Mouse (Mus musculus) midbrain, embryonic 16.5 days (tissue): Measurements from ENCODE around the gene Il12rb2. TPM values are rescaled to one million over a fixed set of nuclear protein-coding genes. Genes with fewer than 3 reads are reported as not detected.
A peak's percentile ranks its signal among the peaks of the same experiment; 100 is the strongest.

Source experiments
- ATAC-seq: fragments of 200-750 bp; cut with Nextera tagmentation; 2 replicates; pipeline ENCODE4 v1.8.0; 2017; ENCODE audit warnings: moderate TSS enrichment
- H3K27ac ChIP-seq: fragments of 300-500 bp; sonication (generic); 2 replicates; pipeline ENCODE4 v1.5.1; 2014; ENCODE audit warnings: mild to moderate bottlenecking, low read length, mixed read lengths
- H3K27me3 ChIP-seq: fragments of 300-500 bp; sonication (generic); 2 replicates; pipeline ENCODE4 v1.6.1; 2014; ENCODE audit warnings: low read depth, low read length, mixed read lengths; ENCODE audit not compliant: control insufficient read depth, insufficient read depth
- H3K36me3 ChIP-seq: fragments of 300-500 bp; sonication (generic); 2 replicates; pipeline ENCODE4 v1.6.1; 2014; ENCODE audit warnings: mild to moderate bottlenecking, low read length, moderate library complexity, mixed read lengths; ENCODE audit not compliant: control insufficient read depth, insufficient read depth
- H3K4me1 ChIP-seq: fragments of 300-500 bp; sonication (generic); 2 replicates; pipeline ENCODE4 v1.6.1; 2014; ENCODE audit warnings: mild to moderate bottlenecking, low read length, mixed read lengths; ENCODE audit not compliant: control insufficient read depth, insufficient read depth
- H3K4me2 ChIP-seq: fragments of 300-500 bp; sonication (generic); 2 replicates; pipeline ENCODE4 v1.6.1; 2014; ENCODE audit warnings: mild to moderate bottlenecking, low read length, mixed read lengths
- H3K4me3 ChIP-seq: fragments of 300-500 bp; sonication (generic); 2 replicates; pipeline ENCODE4 v1.5.1; 2014; ENCODE audit warnings: low read depth, mild to moderate bottlenecking, low read length, moderate library complexity, mixed read lengths
- H3K9ac ChIP-seq: fragments of 300-500 bp; sonication (generic); 2 replicates; pipeline ENCODE4 v1.6.1; 2014; ENCODE audit warnings: low read depth, low read length, mixed read lengths
- H3K9me3 ChIP-seq: fragments of 300-500 bp; sonication (generic); replicated peaks from 2 replicates; pipeline ENCODE4 v1.6.1; 2014; ENCODE audit warnings: mild to moderate bottlenecking, low read length, mixed read lengths; ENCODE audit not compliant: control insufficient read depth, poor library complexity, severe bottlenecking
- WGBS: fragments of 180-500 bp; shearing (Covaris S2); extraction: QIAGEN DNeasy Blood & Tissue Kit; methylation state at CpG from one replicate; pipeline ENCODE4 v1.1.7; 2014; 5-methylcytosine and 5-hydroxymethylcytosine counted together
- polyA plus RNA-seq: library from polyadenylated mRNA; unstranded; fragments of >200 nt; fragmentation: Nextera tagmentation; extraction: Ambion mirVana; gene quantifications from 2 replicates; pipeline ENCODE4 v1.2.1, GENCODE M21; 2015

Gene Il12rb2
- polyA plus RNA-seq, 1 experiment from 2014 or later, result 0.15 TPM

DNA sequence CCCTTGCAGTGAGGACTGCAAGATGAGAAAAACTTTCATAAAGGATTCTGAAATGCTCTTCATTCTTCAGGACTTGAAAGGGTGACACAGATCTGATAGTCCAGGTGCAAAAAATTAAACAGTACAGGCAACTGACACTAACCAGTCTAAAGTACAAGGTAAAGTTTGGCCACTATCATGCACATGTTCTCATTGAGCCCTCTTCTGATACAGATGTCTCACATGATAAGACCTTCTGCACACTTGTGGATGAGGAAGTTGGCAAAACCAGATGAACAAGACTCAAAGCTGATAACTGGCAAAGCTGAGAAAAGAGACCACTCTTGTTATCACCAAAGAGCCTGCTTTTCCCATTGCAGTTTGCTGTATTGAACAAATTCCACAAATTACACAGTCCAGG, 38.0 kb downstream of the Il12rb2 start:
- H3K9ac ChIP-seq, result no peak overlapping the region
- no peaks in the 10 kb centered on the region for H3K36me3 ChIP-seq
- no peak for ATAC-seq
- no peak overlapping the region for H3K4me2 ChIP-seq
- H3K27ac ChIP-seq, result no peak overlapping the region
- no peaks in the 10 kb centered on the region for H3K27me3 ChIP-seq
- H3K9me3 ChIP-seq, result no peaks in the 10 kb centered on the region
- H3K4me3 ChIP-seq, result no peak overlapping the region
- H3K4me1 ChIP-seq, result no peaks in the 10 kb centered on the region

DNA sequence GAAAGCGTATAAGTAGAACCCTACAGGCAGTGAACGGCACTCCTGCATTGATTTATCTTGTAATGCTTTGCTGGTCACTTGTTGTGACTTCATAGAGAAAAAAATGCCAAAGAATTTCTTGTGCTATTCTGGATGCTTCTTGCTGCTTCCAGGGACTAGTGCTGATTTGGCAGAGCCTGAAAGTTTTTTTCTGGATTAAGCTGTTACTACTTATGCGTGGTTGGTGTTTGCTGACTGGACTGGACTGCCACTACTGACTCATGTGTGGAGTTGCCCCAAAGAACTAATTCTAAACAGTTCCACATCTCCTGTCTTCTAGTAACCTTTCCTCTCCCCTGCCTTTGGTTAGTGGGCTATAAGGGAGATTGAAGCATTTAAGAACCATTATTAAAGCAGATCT, 52.2 kb downstream of the Il12rb2 start:
- H3K27me3 ChIP-seq, result no peaks in the 10 kb centered on the region
- WGBS, result 90% methylated on average over 3 of the region's 3 CpGs
- H3K27ac ChIP-seq, result no peak overlapping the region
- H3K36me3 ChIP-seq, result no peaks in the 10 kb centered on the region
- ATAC-seq, result no peak
- H3K4me3 ChIP-seq, result no peak overlapping the region
- no peak overlapping the region for H3K9ac ChIP-seq
- H3K4me1 ChIP-seq, result no peaks in the 10 kb centered on the region
- H3K4me2 ChIP-seq, result no peak overlapping the region
- no peaks in the 10 kb centered on the region for H3K9me3 ChIP-seq

DNA sequence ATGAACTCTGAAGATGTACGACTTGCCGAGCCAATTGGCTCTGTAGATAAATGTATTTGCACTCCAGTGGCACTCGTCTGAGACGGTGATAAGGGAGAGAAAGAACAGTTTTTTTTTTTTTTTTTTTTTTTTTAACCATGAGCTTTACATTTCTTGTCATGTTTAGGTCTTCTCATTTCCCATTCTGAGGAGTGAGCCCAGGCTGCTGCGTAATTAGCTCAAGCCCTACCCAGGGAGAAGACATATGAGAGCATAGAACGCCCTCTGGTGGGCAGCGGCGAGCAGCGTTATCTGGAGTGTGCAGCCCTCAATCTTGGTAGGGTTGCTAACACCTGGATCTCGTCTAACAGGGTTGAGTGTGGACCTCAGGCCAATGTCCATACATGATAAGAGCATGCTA, 57.5 kb downstream of the Il12rb2 start:
- Histone ChIP-seq H3K36me3 (no peaks in the 10 kb centered on the region), H3K27ac (no peak overlapping the region), H3K9me3 (no peaks in the 10 kb centered on the region), H3K9ac (no peak overlapping the region), H3K27me3 (no peaks in the 10 kb centered on the region), H3K4me2 (no peak overlapping the region), H3K4me1 (no peaks in the 10 kb centered on the region), H3K4me3 (no peak overlapping the region)
- peak; percentile 79 for ATAC-seq
- 28% methylated on average over 10 of the region's 10 CpGs for WGBS

DNA sequence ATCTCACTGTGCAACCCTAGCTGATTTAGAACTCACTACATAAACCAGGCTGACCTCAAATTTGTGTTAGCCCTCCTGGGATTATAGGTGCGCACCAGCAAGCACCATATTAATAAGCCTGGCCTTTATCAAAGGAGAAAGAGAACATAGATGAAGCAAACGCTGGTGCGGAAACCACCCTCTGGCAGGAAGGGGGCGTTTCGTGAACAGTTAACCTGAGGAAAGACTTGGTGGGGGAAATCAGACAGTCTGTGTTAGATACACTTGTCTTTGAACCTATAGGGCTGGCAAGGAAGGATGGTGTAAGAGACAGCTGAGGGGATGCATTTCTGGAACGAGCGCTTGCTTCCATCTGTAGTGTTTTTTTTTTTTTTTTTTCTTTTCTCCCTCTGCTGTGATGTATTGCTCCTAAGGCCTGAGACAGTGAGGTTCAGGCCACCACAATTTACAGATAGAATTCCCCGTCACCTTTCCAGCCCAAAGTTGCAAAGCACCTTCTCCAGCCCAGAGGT, 58.1 kb downstream of the Il12rb2 start:
- H3K9ac ChIP-seq, result no peak overlapping the region
- H3K4me2 ChIP-seq, result no peak overlapping the region
- 81% methylated on average over 8 of the region's 8 CpGs for WGBS
- H3K36me3 ChIP-seq, result no peaks in the 10 kb centered on the region
- no peak for ATAC-seq
- H3K9me3 ChIP-seq, result no peaks in the 10 kb centered on the region
- H3K27ac ChIP-seq, result no peak overlapping the region
- no peaks in the 10 kb centered on the region for H3K27me3 ChIP-seq
- no peaks in the 10 kb centered on the region for H3K4me1 ChIP-seq
- no peak overlapping the region for H3K4me3 ChIP-seq

DNA sequence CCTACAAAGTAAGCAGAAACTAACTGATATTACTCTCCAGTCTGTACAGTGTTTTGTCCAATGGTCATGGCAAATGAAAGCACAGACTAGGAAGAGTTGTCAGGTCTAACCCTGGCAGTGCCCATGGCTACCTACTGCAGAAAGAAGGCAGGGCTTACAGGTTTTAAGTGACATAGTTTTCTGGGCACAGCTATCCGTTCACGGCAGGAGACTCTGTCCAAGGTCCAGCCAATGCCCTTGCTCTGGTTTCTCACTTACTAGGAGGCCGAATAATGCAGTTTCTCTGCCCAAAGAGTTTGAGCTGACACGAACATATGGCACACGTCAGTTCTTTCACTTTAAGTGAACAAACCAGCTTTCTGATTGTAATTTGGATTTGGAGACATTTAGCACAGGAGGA, 58.9 kb downstream of the Il12rb2 start:
- Histone ChIP-seq H3K4me2 (no peak overlapping the region), H3K36me3 (no peaks in the 10 kb centered on the region), H3K27me3 (no peaks in the 10 kb centered on the region), H3K27ac (no peak overlapping the region), H3K4me3 (no peak overlapping the region), H3K4me1 (no peaks in the 10 kb centered on the region), H3K9ac (no peak overlapping the region), H3K9me3 (no peaks in the 10 kb centered on the region)
- 76% methylated on average over 5 of the region's 5 CpGs for WGBS
- ATAC-seq, result no peak

DNA sequence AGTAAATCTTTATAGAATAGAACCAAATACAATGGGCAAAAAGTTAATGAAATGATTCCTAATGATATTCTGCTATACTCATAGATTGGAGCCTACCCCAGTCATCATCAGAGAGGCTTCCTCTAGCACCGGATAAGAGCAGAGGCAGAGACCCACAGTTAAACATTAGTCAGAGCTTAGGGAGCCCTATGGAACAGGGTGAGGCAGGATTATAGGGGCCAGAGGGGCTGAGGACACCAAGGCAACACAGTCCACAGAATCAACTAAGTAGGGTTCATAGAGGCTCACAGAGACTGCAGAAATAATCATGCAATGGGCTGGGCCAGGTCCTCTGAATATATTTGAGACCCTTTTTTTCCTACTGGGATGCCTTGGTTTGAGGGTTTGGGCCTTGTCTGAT, 61.3 kb downstream of the Il12rb2 start:
- Histone ChIP-seq H3K4me2 (no peak overlapping the region), H3K27me3 (no peaks in the 10 kb centered on the region), H3K9me3 (no peaks in the 10 kb centered on the region), H3K27ac (no peak overlapping the region), H3K4me1 (no peaks in the 10 kb centered on the region), H3K9ac (no peak overlapping the region), H3K36me3 (no peaks in the 10 kb centered on the region), H3K4me3 (no peak overlapping the region)
- no peak for ATAC-seq
- WGBS, result 76% methylated on average over 1 of the region's 1 CpGs

DNA sequence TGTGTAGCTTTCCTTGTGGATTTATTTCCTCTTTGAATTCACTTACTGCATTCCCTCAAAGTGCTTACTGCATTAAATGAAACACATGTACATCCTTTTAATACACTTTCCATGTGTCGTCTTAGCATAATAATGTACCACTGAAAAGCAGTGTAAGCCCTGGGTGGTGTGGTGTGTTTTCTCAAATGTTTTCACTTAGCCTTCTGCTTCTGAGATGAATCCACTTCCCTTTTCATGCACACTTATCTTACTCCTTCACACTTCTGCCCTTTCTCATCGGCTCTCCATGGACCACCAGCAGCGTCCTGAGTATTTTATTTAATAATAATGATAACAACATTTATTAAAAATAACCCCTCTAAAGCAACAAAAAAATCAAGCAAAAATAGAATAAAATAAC, 66.2 kb downstream of the Il12rb2 start:
- Histone ChIP-seq H3K4me3 (no peak overlapping the region), H3K4me1 (no peaks in the 10 kb centered on the region), H3K36me3 (no peaks in the 10 kb centered on the region), H3K9ac (no peak overlapping the region), H3K9me3 (no peaks in the 10 kb centered on the region), H3K4me2 (no peak overlapping the region), H3K27ac (no peak overlapping the region), H3K27me3 (no peaks in the 10 kb centered on the region)
- 86% methylated on average over 3 of the region's 3 CpGs for WGBS
- ATAC-seq, result no peak

DNA sequence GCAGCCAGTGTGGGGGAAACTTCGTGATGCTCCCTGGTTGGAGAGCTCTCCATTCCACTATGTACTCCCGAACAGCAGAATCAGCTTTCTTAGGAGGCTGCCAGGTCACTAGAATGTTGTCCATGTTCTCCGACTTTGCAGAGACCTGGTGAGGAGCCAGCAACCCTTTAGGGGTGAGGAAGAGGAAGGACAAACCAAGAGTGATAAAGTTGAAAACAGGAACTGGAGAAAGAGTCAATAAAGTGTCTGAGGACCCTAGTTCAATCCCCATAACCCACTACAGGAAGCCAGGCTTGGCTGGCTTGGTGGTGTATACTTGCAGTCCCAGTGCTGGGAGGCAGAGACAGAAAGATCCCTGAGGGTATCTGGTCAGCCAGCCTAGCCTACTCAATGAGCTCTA, 67.0 kb downstream of the Il12rb2 start:
- H3K4me2 ChIP-seq, result no peak overlapping the region
- H3K27me3 ChIP-seq, result no peaks in the 10 kb centered on the region
- no peaks in the 10 kb centered on the region for H3K4me1 ChIP-seq
- no peaks in the 10 kb centered on the region for H3K36me3 ChIP-seq
- no peak overlapping the region for H3K27ac ChIP-seq
- no peak overlapping the region for H3K9ac ChIP-seq
- no peak overlapping the region for H3K4me3 ChIP-seq
- H3K9me3 ChIP-seq, result no peaks in the 10 kb centered on the region
- no peak for ATAC-seq
- WGBS, result 86% methylated on average over 3 of the region's 3 CpGs

DNA sequence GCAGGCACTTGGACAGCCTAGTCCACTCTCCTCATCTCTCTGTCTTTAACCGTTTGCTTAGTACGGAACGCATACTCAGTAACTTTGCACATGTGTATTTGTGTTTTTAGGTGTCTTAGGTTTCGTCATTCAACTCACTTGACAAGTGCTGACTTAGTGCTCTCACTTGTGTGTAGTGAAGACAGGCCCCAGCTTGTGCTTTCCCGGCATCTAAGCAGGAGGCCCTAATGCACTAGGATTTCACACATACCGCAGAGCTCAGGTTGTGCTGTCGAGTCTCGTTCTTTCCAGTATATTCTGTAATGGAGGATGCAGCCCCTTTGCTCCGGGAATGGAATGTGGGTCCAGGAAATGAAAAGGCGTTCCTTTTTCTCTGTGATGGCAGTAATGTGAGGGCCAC, 72.8 kb downstream of the Il12rb2 start:
- Histone ChIP-seq H3K9me3 (no peaks in the 10 kb centered on the region), H3K4me1 (no peaks in the 10 kb centered on the region), H3K4me2 (no peak overlapping the region), H3K9ac (no peak overlapping the region), H3K27ac (no peak overlapping the region), H3K27me3 (no peaks in the 10 kb centered on the region), H3K36me3 (no peaks in the 10 kb centered on the region), H3K4me3 (no peak overlapping the region)
- 89% methylated on average over 10 of the region's 10 CpGs for WGBS
- no peak for ATAC-seq

DNA sequence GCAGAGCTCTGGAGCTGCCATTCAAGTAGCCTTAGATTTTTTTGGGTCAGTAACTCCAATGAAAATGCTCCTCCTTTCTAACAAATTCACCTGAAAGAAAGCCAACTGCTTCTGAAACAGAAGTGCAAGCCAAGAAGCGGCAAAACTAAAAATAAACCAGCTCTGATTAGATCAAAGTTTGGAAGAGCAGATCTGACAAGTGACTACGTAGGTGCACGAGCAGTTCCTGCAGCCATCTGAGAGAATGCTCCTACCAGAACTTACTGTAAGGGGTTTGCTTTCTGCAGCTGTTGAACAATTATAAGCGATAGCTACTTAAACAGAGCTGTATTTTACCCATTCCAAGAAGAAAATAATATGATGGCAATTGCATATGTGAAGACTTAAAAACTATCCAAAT, 73.5 kb downstream of the Il12rb2 start:
- Histone ChIP-seq H3K9ac (no peak overlapping the region), H3K4me3 (no peak overlapping the region), H3K9me3 (no peaks in the 10 kb centered on the region), H3K36me3 (no peaks in the 10 kb centered on the region), H3K27ac (no peak overlapping the region), H3K4me2 (no peak overlapping the region), H3K4me1 (no peaks in the 10 kb centered on the region), H3K27me3 (no peaks in the 10 kb centered on the region)
- ATAC-seq, result no peak
- WGBS, result 87% methylated on average over 4 of the region's 4 CpGs
